In the genomic region with DNA sequence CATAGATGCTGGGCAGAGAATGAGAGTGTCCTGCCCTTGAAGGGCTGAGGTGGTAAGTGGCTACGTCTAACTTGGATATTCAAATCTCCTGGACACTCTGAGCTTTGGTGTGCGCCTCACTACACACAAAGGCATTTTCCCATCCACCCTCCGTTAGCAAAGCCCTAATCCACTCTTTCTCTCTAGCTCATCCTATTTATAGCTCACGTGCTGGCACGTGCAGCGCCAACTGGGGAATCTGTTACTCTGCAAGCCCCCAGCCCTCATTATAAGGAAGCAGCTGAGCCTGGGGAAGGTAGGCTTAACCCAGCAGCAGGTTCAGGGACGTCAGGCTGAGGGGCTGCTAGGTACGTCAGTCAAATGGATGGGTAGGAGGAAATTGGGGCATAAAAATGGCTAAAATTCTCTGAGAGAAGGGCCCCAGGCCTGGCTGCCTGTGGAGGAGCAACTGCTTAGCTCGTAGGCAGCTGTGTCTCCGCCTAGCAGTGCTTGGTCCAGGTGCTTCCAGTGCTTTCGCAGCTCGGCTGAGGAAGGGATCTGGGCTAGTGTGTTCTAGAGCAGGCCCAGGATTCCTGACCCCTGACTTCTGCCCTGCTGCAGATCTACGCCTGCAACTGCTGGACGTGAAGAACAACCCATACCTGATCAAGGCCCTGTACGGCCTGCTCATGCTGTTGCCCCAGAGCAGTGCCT, we compare ENCODE assay signal across 10 mouse cellular contexts. TPM values are rescaled to one million over a fixed set of nuclear protein-coding genes. Genes with fewer than 3 reads are reported as not detected.
DNase-seq lines count a peak whose midpoint lies in the region; ATAC-seq and TF ChIP-seq lines count a peak whose summit lies in the region.
"Had no signal": no experiment of that assay in that cellular context is flagged by ENCODE, and none has a peak within 500 bp of the region (broad histone marks: within the 10 kb centered on the region; RNA-seq: fewer than 3 reads in every experiment).

No protein-coding gene starts in this region.

- no peaks in the 10 kb centered on the region for H3K27me3 ChIP-seq in heart, embryonic 14.5 days (ENCODE audit: control insufficient read depth, insufficient read depth, low read length)
- H3K27me3 ChIP-seq in intestine, postnatal 0 days (replicated peaks; ENCODE audit: control insufficient read depth, insufficient read depth, low read length), result no peaks in the 10 kb centered on the region
- H3K27me3 ChIP-seq in stomach, embryonic 16.5 days (ENCODE audit: control insufficient read depth, insufficient read depth, low read length), result no peaks in the 10 kb centered on the region

- no peak for DNase-seq in heart, postnatal 14 days
- DNase-seq in right cerebral cortex, postnatal 25 days, result peak; percentile 9
- DNase-seq in right cerebral cortex, postnatal 14 days, result no peak
- DNase-seq in adipocyte (ENCODE audit: low spot score), result no peak
- DNase-seq in cerebellum, postnatal 14 days, result no peak
- DNase-seq: liver, postnatal 0 days; right cerebral cortex, adult 18-20 months had no signal

- H3K4me2 ChIP-seq in heart, embryonic 14.5 days (ENCODE audit: low read length), result peak overlapping the region; percentile 16
- H3K4me2 ChIP-seq in intestine, postnatal 0 days (replicated peaks; ENCODE audit: low read depth), result no peak overlapping the region
- no peak overlapping the region for H3K4me2 ChIP-seq in stomach, embryonic 16.5 days (ENCODE audit: low read depth, low read length)

- no peak for TF ChIP-seq CTCF in intestine, postnatal 0 days (IDR thresholded peaks at IDR 0.05; ENCODE audit: low read depth)

- H3K4me1 ChIP-seq in heart, embryonic 14.5 days (ENCODE audit: control insufficient read depth in 2 of 2, insufficient read depth in 2 of 2, low read length in 2 of 2), result peaks cover 86 to 93% of the 10 kb centered on the region in 2 experiments
- peaks cover 11% of the 10 kb centered on the region; the same call in 1 of the 2 replicates for H3K4me1 ChIP-seq in intestine, postnatal 0 days (replicated peaks; ENCODE audit: control insufficient read depth, insufficient read depth, low read length)
- peaks cover 59% of the 10 kb centered on the region for H3K4me1 ChIP-seq in stomach, embryonic 16.5 days (ENCODE audit: control insufficient read depth, insufficient read depth, low read length)

- intact Hi-C loops in heart, postnatal 14 days (cut with DNase I), result no loop called here

- no peak for ATAC-seq in heart, embryonic 14.5 days (ENCODE audit: insufficient number of reproducible peaks, insufficient read depth, low FRiP score, low read depth)
- no peak for ATAC-seq in intestine, postnatal 0 days
- no peak for ATAC-seq in stomach, embryonic 16.5 days (ENCODE audit: insufficient read depth, low FRiP score)
- ATAC-seq: liver, postnatal 0 days had no signal

- no peaks in the 10 kb centered on the region; the same call in 1 of the 2 replicates for H3K36me3 ChIP-seq in heart, embryonic 14.5 days (ENCODE audit: control insufficient read depth, insufficient read depth, low read length)
- H3K36me3 ChIP-seq in intestine, postnatal 0 days (ENCODE audit: control insufficient read depth, insufficient read depth), result peaks cover 32% of the 10 kb centered on the region
- H3K36me3 ChIP-seq in stomach, embryonic 16.5 days (ENCODE audit: control insufficient read depth, insufficient read depth, low read length), result 0 out of 2 replicates have a peak, but pooled peaks cover 3% of the 10 kb centered on the region

- H3K4me3 ChIP-seq in heart, embryonic 14.5 days (ENCODE audit: control insufficient read depth in 1 of 2, insufficient read depth in 1 of 2, low read depth in 1 of 2, low read length in 2 of 2), result no peak overlapping the region
- no peak overlapping the region for H3K4me3 ChIP-seq in intestine, postnatal 0 days (ENCODE audit: low read depth, low read length)
- H3K4me3 ChIP-seq in stomach, embryonic 16.5 days (replicated peaks; ENCODE audit: low read length), result no peak overlapping the region

- H3K27ac ChIP-seq in heart, embryonic 14.5 days (replicated peaks in 1 of 2; ENCODE audit: control insufficient read depth in 1 of 2, insufficient read depth in 1 of 2, low read depth in 2 of 2, low read length in 2 of 2), result peak overlapping the region; percentile 71 to 90
- peak overlapping the region; percentile 3; the same call in 1 of the 2 replicates for H3K27ac ChIP-seq in intestine, postnatal 0 days (ENCODE audit: low read depth, low read length)
- peak overlapping the region; percentile 89 for H3K27ac ChIP-seq in stomach, embryonic 16.5 days (ENCODE audit: low read length)

- 48% methylated on average over 15 of the region's 15 CpGs for WGBS in heart, embryonic 14.5 days
- WGBS in intestine, postnatal 0 days, result 83% methylated on average over 15 of the region's 15 CpGs
- WGBS in stomach, embryonic 16.5 days, result 80% methylated on average over 15 of the region's 15 CpGs

- no peaks in the 10 kb centered on the region for H3K9me3 ChIP-seq in heart, embryonic 14.5 days (ENCODE audit: control insufficient read depth, low read length)
- H3K9me3 ChIP-seq in intestine, postnatal 0 days (ENCODE audit: control insufficient read depth), result no peaks in the 10 kb centered on the region
- H3K9me3 ChIP-seq in stomach, embryonic 16.5 days (replicated peaks; ENCODE audit: control insufficient read depth, low read length), result no peaks in the 10 kb centered on the region

- peak overlapping the region; percentile 63 for H3K9ac ChIP-seq in heart, embryonic 14.5 days (ENCODE audit: low read length)
- no peak overlapping the region for H3K9ac ChIP-seq in intestine, postnatal 0 days (ENCODE audit: low read depth, low read length)
- H3K9ac ChIP-seq in stomach, embryonic 16.5 days (ENCODE audit: low read length), result peak overlapping the region; percentile 46
- H3K9ac ChIP-seq: liver, postnatal 0 days had no signal

RNA-seq across cellular contexts. Expression of a gene that starts 6.3 kb away (rescaled TPM):
- polyA plus RNA-seq in heart, embryonic 14.5 days (2014; fragmentation: Nextera tagmentation; extraction: Ambion mirVana), result 17.2 and 17.6 TPM in 2 replicates
- 10 to 100 TPM; 31.4 to 32.9 TPM for total RNA-seq in heart, postnatal 14 days (2021)
- polyA plus RNA-seq in intestine, postnatal 0 days (2015; fragmentation: Nextera tagmentation; extraction: Ambion mirVana), result 4.2 and 4.4 TPM in 2 replicates
- 7.0 and 8.2 TPM in 2 replicates for polyA plus RNA-seq in stomach, embryonic 16.5 days (2015; fragmentation: Nextera tagmentation; extraction: Ambion mirVana)

Comparison
In these comparisons a context has a peak if more than half of its experiments do, and no peak if none do; other contexts are left out.
1. H3K27ac ChIP-seq: peak in every context shown above with its lines; median percentile 89 in stomach, embryonic 16.5 days; 80 in heart, embryonic 14.5 days; 3 in intestine, postnatal 0 days.